Mouse (Mus musculus): ENCODE measurements around the gene 1700001C02Rik. TPM values are rescaled to one million over a fixed set of nuclear protein-coding genes. Genes with fewer than 3 reads are reported as not detected.
A peak's percentile ranks its signal among the peaks of the same experiment; 100 is the strongest.

The 1700001C02Rik gene
- polyA plus RNA-seq, 1 experiment: 474 TPM

GRCm38 (mm10) chr5:30493723-30494122 is 27.9 kb downstream of the 1700001C02Rik start:
- Histone ChIP-seq H3K27ac (ENCODE audit: control insufficient read depth, insufficient read depth, low read depth, low read length) (no peak overlapping the region), H3K4me1 (ENCODE audit: control insufficient read depth, insufficient read depth, low read length) (no peaks in the 10 kb centered on the region), H3K4me3 (ENCODE audit: control insufficient read depth, low read depth, low read length) (no peak overlapping the region), H3K27me3 (ENCODE audit: control insufficient read depth, insufficient read depth, low read length) (no peaks in the 10 kb centered on the region), H3K36me3 (ENCODE audit: control insufficient read depth, insufficient read depth, low read length) (no peaks in the 10 kb centered on the region)
- TF ChIP-seq CTCF (IDR thresholded peaks at IDR 0.05; ENCODE audit: control insufficient read depth, insufficient read depth, insufficient replicate concordance, low read depth, low read length) (no peak), POLR2A (IDR thresholded peaks at IDR 0.05; ENCODE audit: control insufficient read depth, low read depth, low read length) (no peak)

GRCm38 (mm10) chr5:30494606-30495005 is 28.8 kb downstream of the 1700001C02Rik start:
- TF ChIP-seq POLR2A (IDR thresholded peaks at IDR 0.05; ENCODE audit: control insufficient read depth, low read depth, low read length) (no peak), CTCF (IDR thresholded peaks at IDR 0.05; ENCODE audit: control insufficient read depth, insufficient read depth, insufficient replicate concordance, low read depth, low read length) (no peak)
- Histone ChIP-seq H3K4me1 (ENCODE audit: control insufficient read depth, insufficient read depth, low read length) (no peaks in the 10 kb centered on the region), H3K27me3 (ENCODE audit: control insufficient read depth, insufficient read depth, low read length) (no peaks in the 10 kb centered on the region), H3K4me3 (ENCODE audit: control insufficient read depth, low read depth, low read length) (no peak overlapping the region), H3K36me3 (ENCODE audit: control insufficient read depth, insufficient read depth, low read length) (no peaks in the 10 kb centered on the region), H3K27ac (ENCODE audit: control insufficient read depth, insufficient read depth, low read depth, low read length) (no peak overlapping the region)

GRCm38 (mm10) chr5:30495288-30495687 is 29.4 kb downstream of the 1700001C02Rik start:
- Histone ChIP-seq H3K4me1 (ENCODE audit: control insufficient read depth, insufficient read depth, low read length) (no peaks in the 10 kb centered on the region), H3K27me3 (ENCODE audit: control insufficient read depth, insufficient read depth, low read length) (no peaks in the 10 kb centered on the region), H3K27ac (ENCODE audit: control insufficient read depth, insufficient read depth, low read depth, low read length) (no peak overlapping the region), H3K36me3 (ENCODE audit: control insufficient read depth, insufficient read depth, low read length) (no peaks in the 10 kb centered on the region), H3K4me3 (ENCODE audit: control insufficient read depth, low read depth, low read length) (no peak overlapping the region)
- TF ChIP-seq POLR2A (IDR thresholded peaks at IDR 0.05; ENCODE audit: control insufficient read depth, low read depth, low read length) (no peak), CTCF (IDR thresholded peaks at IDR 0.05; ENCODE audit: control insufficient read depth, insufficient read depth, insufficient replicate concordance, low read depth, low read length) (no peak)

GRCm38 (mm10) chr5:30496821-30497220 is 31.0 kb downstream of the 1700001C02Rik start:
- Histone ChIP-seq H3K36me3 (ENCODE audit: control insufficient read depth, insufficient read depth, low read length) (no peaks in the 10 kb centered on the region), H3K27me3 (ENCODE audit: control insufficient read depth, insufficient read depth, low read length) (no peaks in the 10 kb centered on the region), H3K4me3 (ENCODE audit: control insufficient read depth, low read depth, low read length) (no peak overlapping the region), H3K4me1 (ENCODE audit: control insufficient read depth, insufficient read depth, low read length) (no peaks in the 10 kb centered on the region), H3K27ac (ENCODE audit: control insufficient read depth, insufficient read depth, low read depth, low read length) (no peak overlapping the region)
- TF ChIP-seq CTCF (IDR thresholded peaks at IDR 0.05; ENCODE audit: control insufficient read depth, insufficient read depth, insufficient replicate concordance, low read depth, low read length): no peak
- no peak for TF ChIP-seq POLR2A (IDR thresholded peaks at IDR 0.05; ENCODE audit: control insufficient read depth, low read depth, low read length)

- Histone ChIP-seq H3K27me3 (ENCODE audit: control insufficient read depth, insufficient read depth, low read length) (no peaks in the 10 kb centered on the region), H3K4me3 (ENCODE audit: control insufficient read depth, low read depth, low read length) (no peak overlapping the region), H3K27ac (ENCODE audit: control insufficient read depth, insufficient read depth, low read depth, low read length) (no peak overlapping the region), H3K4me1 (ENCODE audit: control insufficient read depth, insufficient read depth, low read length) (no peaks in the 10 kb centered on the region), H3K36me3 (ENCODE audit: control insufficient read depth, insufficient read depth, low read length) (no peaks in the 10 kb centered on the region)
- TF ChIP-seq CTCF (IDR thresholded peaks at IDR 0.05; ENCODE audit: control insufficient read depth, insufficient read depth, insufficient replicate concordance, low read depth, low read length) (no peak), POLR2A (IDR thresholded peaks at IDR 0.05; ENCODE audit: control insufficient read depth, low read depth, low read length) (no peak)
Measured at GRCm38 (mm10) chr5:30497299-30497698, 31.5 kb downstream of the 1700001C02Rik start.

GRCm38 (mm10) chr5:30513111-30513510 is 47.3 kb downstream of the 1700001C02Rik start:
- TF ChIP-seq CTCF (IDR thresholded peaks at IDR 0.05; ENCODE audit: control insufficient read depth, insufficient read depth, insufficient replicate concordance, low read depth, low read length): no peak
- no peak for TF ChIP-seq POLR2A (IDR thresholded peaks at IDR 0.05; ENCODE audit: control insufficient read depth, low read depth, low read length)
- Histone ChIP-seq H3K4me1 (ENCODE audit: control insufficient read depth, insufficient read depth, low read length) (no peaks in the 10 kb centered on the region), H3K36me3 (ENCODE audit: control insufficient read depth, insufficient read depth, low read length) (no peaks in the 10 kb centered on the region), H3K27me3 (ENCODE audit: control insufficient read depth, insufficient read depth, low read length) (no peaks in the 10 kb centered on the region), H3K27ac (ENCODE audit: control insufficient read depth, insufficient read depth, low read depth, low read length) (no peak overlapping the region), H3K4me3 (ENCODE audit: control insufficient read depth, low read depth, low read length) (no peak overlapping the region)

- no peak for TF ChIP-seq POLR2A (IDR thresholded peaks at IDR 0.05; ENCODE audit: control insufficient read depth, low read depth, low read length)
- peak; percentile 35; the same call in 1 of the 2 replicates for TF ChIP-seq CTCF (IDR thresholded peaks at IDR 0.05; ENCODE audit: control insufficient read depth, insufficient read depth, insufficient replicate concordance, low read depth, low read length)
- no peak overlapping the region for H3K27ac ChIP-seq (ENCODE audit: control insufficient read depth, insufficient read depth, low read depth, low read length)
- no peak overlapping the region for H3K4me3 ChIP-seq (ENCODE audit: control insufficient read depth, low read depth, low read length)
- no peaks in the 10 kb centered on the region for H3K27me3 ChIP-seq (ENCODE audit: control insufficient read depth, insufficient read depth, low read length)
- H3K36me3 ChIP-seq (ENCODE audit: control insufficient read depth, insufficient read depth, low read length): no peaks in the 10 kb centered on the region
- no peaks in the 10 kb centered on the region for H3K4me1 ChIP-seq (ENCODE audit: control insufficient read depth, insufficient read depth, low read length)
Measured at GRCm38 (mm10) chr5:30516376-30516775, 50.5 kb downstream of the 1700001C02Rik start.

GRCm38 (mm10) chr5:30518108-30518507 is 52.3 kb downstream of the 1700001C02Rik start:
- no peak overlapping the region for H3K27ac ChIP-seq (ENCODE audit: control insufficient read depth, insufficient read depth, low read depth, low read length)
- H3K27me3 ChIP-seq (ENCODE audit: control insufficient read depth, insufficient read depth, low read length): no peaks in the 10 kb centered on the region
- TF ChIP-seq CTCF (IDR thresholded peaks at IDR 0.05; ENCODE audit: control insufficient read depth, insufficient read depth, insufficient replicate concordance, low read depth, low read length) (no peak), POLR2A (IDR thresholded peaks at IDR 0.05; ENCODE audit: control insufficient read depth, low read depth, low read length) (no peak)
- no peaks in the 10 kb centered on the region for H3K36me3 ChIP-seq (ENCODE audit: control insufficient read depth, insufficient read depth, low read length)
- H3K4me1 ChIP-seq (ENCODE audit: control insufficient read depth, insufficient read depth, low read length): no peaks in the 10 kb centered on the region
- H3K4me3 ChIP-seq (ENCODE audit: control insufficient read depth, low read depth, low read length): no peak overlapping the region
